Mouse (Mus musculus): Measurements from ENCODE around the gene Mdm4. TPM values are rescaled to one million over a fixed set of nuclear protein-coding genes. Genes with fewer than 3 reads are reported as not detected.
A peak's percentile ranks its signal among the peaks of the same experiment; 100 is the strongest.
"Not testable (repeated sequence)": the region's sequence is repeated elsewhere in the genome, so short reads cannot be mapped to it uniquely, and the experiment has no call there.

Mdm4 gene
- polyA plus RNA-seq, 1 experiment from 2014 or later = 33.5 TPM

GRCm38 (mm10) chr1:133050001-133050431 lies 19.7 kb upstream of the Mdm4 start:
- no peak overlapping the region for H3K4me2 ChIP-seq (replicated peaks)
- H3K9ac ChIP-seq = no peak overlapping the region
- 32% methylated on average over 11 of the region's 11 CpGs for WGBS
- H3K27me3 ChIP-seq = no peaks in the 10 kb centered on the region
- H3K9me3 ChIP-seq (replicated peaks) = no peaks in the 10 kb centered on the region
- H3K27ac ChIP-seq (replicated peaks) = no peak overlapping the region
- ATAC-seq (ENCODE audit: insufficient number of reproducible peaks, low FRiP score, low TSS enrichment, low read depth) = no peak
- peaks cover 26% of the 10 kb centered on the region for H3K4me1 ChIP-seq
- H3K4me3 ChIP-seq (replicated peaks) = no peak overlapping the region
- no peaks in the 10 kb centered on the region for H3K36me3 ChIP-seq

DNA sequence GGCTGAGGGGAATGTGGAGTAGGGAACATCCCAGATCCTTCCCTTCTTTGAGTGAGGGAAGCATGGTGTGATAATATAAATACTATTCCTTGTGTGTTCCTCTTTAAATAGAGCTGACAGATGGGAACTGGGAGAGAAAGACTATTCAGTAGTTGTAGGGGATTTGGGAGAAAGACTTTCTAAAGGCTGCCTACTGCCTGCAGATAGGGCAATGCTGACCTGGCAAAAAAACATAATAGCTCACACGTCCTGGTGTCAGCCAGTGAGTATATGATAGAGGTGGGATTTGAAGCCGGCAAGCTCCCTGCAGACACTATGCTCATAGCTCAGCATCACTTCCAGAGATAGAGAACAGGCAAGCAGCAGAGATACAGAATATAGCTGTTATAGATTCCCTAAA lies 18.3 kb upstream of the Mdm4 start:
- Histone ChIP-seq H3K27me3 (no peaks in the 10 kb centered on the region), H3K4me2 (replicated peaks) (no peak overlapping the region), H3K27ac (replicated peaks) (no peak overlapping the region), H3K4me3 (replicated peaks) (no peak overlapping the region), H3K9me3 (replicated peaks) (no peaks in the 10 kb centered on the region), H3K36me3 (no peaks in the 10 kb centered on the region), H3K4me1 (peaks cover 29% of the 10 kb centered on the region), H3K9ac (no peak overlapping the region)
- no peak for ATAC-seq (ENCODE audit: insufficient number of reproducible peaks, low FRiP score, low TSS enrichment, low read depth)
- WGBS = 71% methylated on average over 2 of the region's 2 CpGs

GRCm38 (mm10) chr1:133047575-133047974 lies 17.2 kb upstream of the Mdm4 start:
- Histone ChIP-seq H3K4me1 (peaks cover 29% of the 10 kb centered on the region), H3K27ac (replicated peaks) (peak overlapping the region; percentile 73), H3K4me2 (replicated peaks) (peak overlapping the region; percentile 87), H3K4me3 (replicated peaks) (peak overlapping the region; percentile 84), H3K27me3 (no peaks in the 10 kb centered on the region), H3K9me3 (replicated peaks) (no peaks in the 10 kb centered on the region), H3K36me3 (no peaks in the 10 kb centered on the region), H3K9ac (0 out of 2 replicates have a peak overlapping the region, but pooled peaks have one; percentile 4)
- no peak; the same call in 1 of the 2 replicates for ATAC-seq (ENCODE audit: insufficient number of reproducible peaks, low FRiP score, low TSS enrichment, low read depth)
- 33% methylated on average over 8 of the region's 8 CpGs for WGBS

GRCm38 (mm10) chr1:133046441-133046931 lies 16.1 kb upstream of the Mdm4 start:
- H3K4me3 ChIP-seq (replicated peaks) = peak overlapping the region; percentile 84
- under 1% methylated on average over 40 of the region's 40 CpGs for WGBS

DNA sequence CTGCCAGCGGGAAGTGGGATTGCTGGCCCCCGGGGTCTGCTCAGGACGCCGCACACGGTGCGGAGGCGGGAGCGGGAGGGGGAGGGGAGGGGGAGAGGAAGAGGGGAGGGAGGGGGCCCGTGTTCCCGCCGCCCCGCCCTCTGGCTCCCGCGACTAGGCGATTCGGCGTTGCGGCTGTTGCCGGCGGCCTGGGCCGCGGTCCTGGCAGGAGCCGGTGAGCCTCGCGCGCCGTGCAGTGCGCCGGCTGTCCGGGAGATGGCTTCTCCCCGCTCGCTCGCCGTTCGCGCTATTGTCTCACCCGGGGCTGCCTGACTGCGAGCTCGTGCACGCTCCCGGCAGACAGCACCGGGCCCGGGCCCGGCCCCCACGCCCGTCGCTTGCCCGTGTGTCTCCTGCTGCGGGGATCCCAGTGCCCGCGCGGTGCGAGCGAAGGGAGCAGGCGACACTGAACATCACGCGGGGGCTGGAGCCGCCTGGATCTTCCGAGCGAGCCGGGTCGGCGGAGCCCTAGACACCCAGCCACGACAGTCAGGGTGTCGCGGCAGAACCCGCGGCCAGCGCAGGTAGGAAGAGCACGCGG lies 15.6 kb upstream of the Mdm4 start:
- Histone ChIP-seq H3K36me3 (no peaks in the 10 kb centered on the region), H3K4me2 (replicated peaks) (peak overlapping the region; percentile 87), H3K27ac (replicated peaks) (peak overlapping the region; percentile 90), H3K27me3 (no peaks in the 10 kb centered on the region), H3K4me1 (peaks cover 29% of the 10 kb centered on the region), H3K4me3 (replicated peaks) (peak overlapping the region; percentile 84), H3K9ac (peak overlapping the region; percentile 92), H3K9me3 (replicated peaks) (no peaks in the 10 kb centered on the region)
- ATAC-seq (ENCODE audit: insufficient number of reproducible peaks, low FRiP score, low TSS enrichment, low read depth) = peak; percentile 84
- WGBS = under 1% methylated on average over 60 of the region's 71 CpGs

More at GRCm38 (mm10) chr1:133046441-133046931, 16.1 kb upstream of the Mdm4 start:
- peak overlapping the region; percentile 87 for H3K4me2 ChIP-seq (replicated peaks)
- ATAC-seq (ENCODE audit: insufficient number of reproducible peaks, low FRiP score, low TSS enrichment, low read depth) = peak; percentile 75
- H3K9ac ChIP-seq = peak overlapping the region; percentile 92
- no peaks in the 10 kb centered on the region for H3K27me3 ChIP-seq
- peak overlapping the region; percentile 90 for H3K27ac ChIP-seq (replicated peaks)
- peaks cover 29% of the 10 kb centered on the region for H3K4me1 ChIP-seq
- no peaks in the 10 kb centered on the region for H3K36me3 ChIP-seq
- H3K9me3 ChIP-seq (replicated peaks) = no peaks in the 10 kb centered on the region

GRCm38 (mm10) chr1:133045011-133045860 lies 14.9 kb upstream of the Mdm4 start, which contains the start of gene Pik3c2b:
Gene Pik3c2b, plus strand, starts transcription at chr1:133045667.
- no peak for ATAC-seq (ENCODE audit: insufficient number of reproducible peaks, low FRiP score, low TSS enrichment, low read depth)
- H3K27ac ChIP-seq (replicated peaks) = peak within 1 kb of the TSS; percentile 90

GRCm38 (mm10) chr1:133039505-133039949 lies 9.2 kb upstream of the Mdm4 start:
- Histone ChIP-seq H3K4me3 (replicated peaks) (no peak overlapping the region), H3K27ac (replicated peaks) (no peak overlapping the region), H3K4me1 (no peaks in the 10 kb centered on the region), H3K9ac (no peak overlapping the region), H3K9me3 (replicated peaks) (no peaks in the 10 kb centered on the region), H3K27me3 (no peaks in the 10 kb centered on the region), H3K36me3 (no peaks in the 10 kb centered on the region), H3K4me2 (replicated peaks) (no peak overlapping the region)
- WGBS = 14% methylated on average over 4 of the region's 4 CpGs
- ATAC-seq (ENCODE audit: insufficient number of reproducible peaks, low FRiP score, low TSS enrichment, low read depth) = peak; percentile 74; the same call in 1 of the 2 replicates

More at GRCm38 (mm10) chr1:133045011-133045860, 14.9 kb upstream of the Mdm4 start, which contains the start of gene Pik3c2b:
- Histone ChIP-seq H3K9me3 (replicated peaks) (no peaks in the 10 kb centered on the region), H3K9ac (peak within 1 kb of the TSS; percentile 92), H3K27me3 (no peaks in the 10 kb centered on the region), H3K4me2 (replicated peaks) (peak within 1 kb of the TSS; percentile 87), H3K4me1 (peaks cover 29% of the 10 kb centered on the region), H3K4me3 (replicated peaks) (peak within 1 kb of the TSS; percentile 84), H3K36me3 (no peaks in the 10 kb centered on the region)
- WGBS = 4% methylated on average over 15 of the region's 15 CpGs

- not testable (repeated sequence) for H3K36me3 ChIP-seq; H3K9ac ChIP-seq; ATAC-seq (ENCODE audit: insufficient number of reproducible peaks, low FRiP score, low TSS enrichment, low read depth); H3K4me3 ChIP-seq (replicated peaks); H3K27me3 ChIP-seq; H3K4me1 ChIP-seq; H3K9me3 ChIP-seq (replicated peaks); H3K27ac ChIP-seq (replicated peaks); H3K4me2 ChIP-seq (replicated peaks)
- WGBS = 65% methylated on average over 7 of the region's 7 CpGs
These were observed 4.3 kb upstream of the Mdm4 start for GRCm38 (mm10) chr1:133034682-133035081.

- no peaks in the 10 kb centered on the region for H3K9me3 ChIP-seq (replicated peaks)
- no peaks in the 10 kb centered on the region for H3K36me3 ChIP-seq
- H3K4me1 ChIP-seq = peaks cover 8% of the 10 kb centered on the region; the same call in 1 of the 2 replicates
- peak; percentile 73 for ATAC-seq (ENCODE audit: insufficient number of reproducible peaks, low FRiP score, low TSS enrichment, low read depth)
- peak overlapping the region; percentile 83 for H3K27ac ChIP-seq (replicated peaks)
- peak overlapping the region; percentile 57 for H3K4me2 ChIP-seq (replicated peaks)
- 2% methylated on average over 11 of the region's 11 CpGs for WGBS
- no peak overlapping the region for H3K9ac ChIP-seq
- no peaks in the 10 kb centered on the region for H3K27me3 ChIP-seq
- peak overlapping the region; percentile 61 for H3K4me3 ChIP-seq (replicated peaks)
These were observed 3.7 kb upstream of the Mdm4 start for GRCm38 (mm10) chr1:133034091-133034460.

DNA sequence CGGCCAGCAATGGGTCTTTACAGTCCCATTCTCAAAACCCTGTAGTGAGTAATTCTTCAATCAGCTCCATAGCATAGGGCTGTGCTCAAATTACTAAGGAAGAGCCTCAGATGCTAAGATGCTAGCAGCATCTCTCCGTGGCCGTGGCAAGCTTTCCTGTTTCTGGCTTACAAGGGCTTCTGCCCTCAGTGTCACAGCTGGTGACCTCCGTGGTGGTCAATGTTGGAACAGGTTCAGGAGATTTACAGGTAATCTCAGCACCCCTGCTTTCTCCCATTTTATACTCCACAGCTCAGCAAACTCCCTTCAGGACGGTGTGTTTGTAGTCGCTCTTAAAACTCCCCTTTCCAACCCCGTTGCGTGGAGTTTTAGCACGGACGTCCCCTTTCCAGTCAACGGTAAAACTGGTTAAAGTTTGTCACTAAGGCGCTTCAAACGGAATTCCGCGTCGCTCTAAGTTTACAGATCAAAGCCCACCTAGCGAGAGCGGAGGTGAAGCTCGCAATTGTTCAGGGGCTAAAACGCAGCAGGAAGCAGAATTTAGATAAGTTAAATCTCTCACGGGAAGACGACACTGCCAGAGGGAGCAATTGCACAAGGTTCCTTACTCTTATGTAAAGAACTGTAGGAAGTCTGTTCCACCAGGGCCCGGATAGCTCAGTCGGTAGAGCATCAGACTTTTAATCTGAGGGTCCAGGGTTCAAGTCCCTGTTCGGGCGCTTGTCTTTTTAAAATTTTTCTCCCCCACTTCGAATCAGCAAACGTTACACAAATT lies 3.1 kb upstream of the Mdm4 start:
- Histone ChIP-seq H3K27me3 (no peaks in the 10 kb centered on the region), H3K4me3 (replicated peaks) (peak overlapping the region; percentile 61), H3K9ac (peak overlapping the region; percentile 44), H3K9me3 (replicated peaks) (no peaks in the 10 kb centered on the region), H3K36me3 (no peaks in the 10 kb centered on the region), H3K4me1 (peaks cover 8% of the 10 kb centered on the region; the same call in 1 of the 2 replicates), H3K4me2 (replicated peaks) (peak overlapping the region; percentile 57), H3K27ac (replicated peaks) (peak overlapping the region; percentile 83)
- ATAC-seq (ENCODE audit: insufficient number of reproducible peaks, low FRiP score, low TSS enrichment, low read depth) = peak; percentile 82
- WGBS = under 1% methylated on average over 28 of the region's 28 CpGs
